ENCODE assay signal across 27 mouse cellular contexts in the genomic region with DNA sequence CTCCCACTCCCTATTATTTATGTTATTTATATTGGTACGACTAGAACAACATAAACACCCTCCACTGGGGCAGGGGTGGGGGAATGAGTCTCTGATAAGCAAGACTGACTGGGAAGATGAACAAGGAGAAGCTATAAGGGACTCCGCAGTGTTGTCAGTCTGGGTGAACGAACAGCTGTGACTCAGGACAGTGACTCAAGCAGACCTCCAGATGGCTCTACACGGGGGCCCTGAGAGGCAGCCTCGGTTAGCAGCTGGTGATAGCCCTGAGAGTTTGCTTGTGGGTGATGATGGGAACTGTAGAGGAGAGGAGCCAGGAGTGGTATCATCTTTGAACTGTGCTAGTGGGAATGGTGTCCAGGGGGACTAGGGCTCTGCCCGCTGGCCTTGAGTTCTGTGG. TPM values are rescaled to one million over a fixed set of nuclear protein-coding genes. Genes with fewer than 3 reads are reported as not detected.
DNase-seq lines count a peak whose midpoint lies in the region; ATAC-seq and TF ChIP-seq lines count a peak whose summit lies in the region.
"Had no signal": no experiment of that assay in that cellular context is flagged by ENCODE, and none has a peak within 500 bp of the region (broad histone marks: within the 10 kb centered on the region; RNA-seq: fewer than 3 reads in every experiment).

No protein-coding gene starts in this region.

- no peaks in the 10 kb centered on the region for H3K36me3 ChIP-seq in lung, embryonic 14.5 days (ENCODE audit: insufficient read depth)
- no peaks in the 10 kb centered on the region for H3K36me3 ChIP-seq in lung, postnatal 0 days (ENCODE audit: insufficient read depth, low read length)
- H3K36me3 ChIP-seq in intestine, embryonic 16.5 days (ENCODE audit: control insufficient read depth, insufficient read depth, low read length), result no peaks in the 10 kb centered on the region
- H3K36me3 ChIP-seq: embryonic facial prominence, embryonic 10.5 days; embryonic facial prominence, embryonic 15.5 days; heart, embryonic 13.5 days; hindbrain, embryonic 10.5 days had no signal

- no peak for DNase-seq in lung, embryonic 14.5 days
- DNase-seq in lung, postnatal 0 days (ENCODE audit: low spot score), result no peak
- DNase-seq in retina, postnatal 1 day, result peak; percentile 28
- DNase-seq in retina, embryonic 14.5 days (ENCODE audit: low spot score), result no peak
- DNase-seq in cerebellum, postnatal 4 days (ENCODE audit: low spot score in 2 of 2), result no peak
- DNase-seq in layer of hippocampus, adult 9-10 months (ENCODE audit: low spot score), result no peak
- DNase-seq: adrenal gland, adult 2 months; adrenal gland, postnatal 36 days; B cell, adult 2 months; cerebellum, adult 2 months; cerebellum, postnatal 14 days; heart, adult 2 months; heart, postnatal 10 days; kidney, postnatal 14 days; liver; lung, postnatal 10 days; right cerebral cortex, postnatal 25 days; thymus, postnatal 14 days had no signal

- no peak for TF ChIP-seq EP300 in lung, postnatal 0 days (IDR thresholded peaks at IDR 0.05)

- no peak overlapping the region for H3K27ac ChIP-seq in lung, embryonic 14.5 days (ENCODE audit: low read depth)
- no peak overlapping the region for H3K27ac ChIP-seq in lung, postnatal 0 days (ENCODE audit: low read length)
- H3K27ac ChIP-seq in intestine, embryonic 16.5 days (ENCODE audit: low read length), result peak overlapping the region; percentile 30; the same call in 1 of the 2 replicates
- H3K27ac ChIP-seq: embryonic facial prominence, embryonic 10.5 days; embryonic facial prominence, embryonic 15.5 days; heart, adult 2 months; heart, embryonic 13.5 days; hindbrain, embryonic 10.5 days; hindbrain, postnatal 0 days; liver, embryonic 14.5 days had no signal

- H3K9me3 ChIP-seq in lung, embryonic 14.5 days (ENCODE audit: low read depth, low read length), result no peaks in the 10 kb centered on the region
- H3K9me3 ChIP-seq in lung, postnatal 0 days (ENCODE audit: low read length), result no peaks in the 10 kb centered on the region
- no peaks in the 10 kb centered on the region for H3K9me3 ChIP-seq in intestine, embryonic 16.5 days (ENCODE audit: control insufficient read depth, low read length)
- H3K9me3 ChIP-seq: embryonic facial prominence, embryonic 10.5 days; embryonic facial prominence, embryonic 15.5 days; heart, embryonic 13.5 days; hindbrain, embryonic 10.5 days had no signal

- peaks cover 3% of the 10 kb centered on the region; the same call in 1 of the 2 replicates for H3K27me3 ChIP-seq in lung, embryonic 14.5 days (ENCODE audit: insufficient read depth, low read length)
- no peaks in the 10 kb centered on the region for H3K27me3 ChIP-seq in lung, postnatal 0 days (replicated peaks; ENCODE audit: insufficient read depth, low read length)
- no peaks in the 10 kb centered on the region for H3K27me3 ChIP-seq in intestine, embryonic 16.5 days (replicated peaks; ENCODE audit: control insufficient read depth, insufficient read depth, low read length)
- H3K27me3 ChIP-seq: embryonic facial prominence, embryonic 15.5 days had no signal

- peaks cover 7% of the 10 kb centered on the region for H3K4me1 ChIP-seq in lung, embryonic 14.5 days (ENCODE audit: insufficient read depth)
- H3K4me1 ChIP-seq in lung, postnatal 0 days (ENCODE audit: insufficient read depth, low read depth, low read length), result no peaks in the 10 kb centered on the region
- peaks cover 21% of the 10 kb centered on the region for H3K4me1 ChIP-seq in intestine, embryonic 16.5 days (ENCODE audit: control insufficient read depth, insufficient read depth, low read length)

- no peak for TF ChIP-seq CTCF in lung, embryonic 14.5 days (IDR thresholded peaks at IDR 0.05; ENCODE audit: low read depth)
- TF ChIP-seq CTCF in lung, postnatal 0 days (IDR thresholded peaks at IDR 0.05), result no peak

- no peak overlapping the region for H3K4me2 ChIP-seq in lung, embryonic 14.5 days
- no peak overlapping the region for H3K4me2 ChIP-seq in lung, postnatal 0 days (replicated peaks; ENCODE audit: low read depth, low read length)
- peak overlapping the region; percentile 14; the same call in 1 of the 2 replicates for H3K4me2 ChIP-seq in intestine, embryonic 16.5 days (ENCODE audit: low read depth, low read length)
- H3K4me2 ChIP-seq: embryonic facial prominence, embryonic 15.5 days; heart, embryonic 13.5 days had no signal

- H3K9ac ChIP-seq in lung, embryonic 14.5 days, result no peak overlapping the region
- H3K9ac ChIP-seq in lung, postnatal 0 days (replicated peaks; ENCODE audit: low read depth), result no peak overlapping the region
- H3K9ac ChIP-seq in intestine, embryonic 16.5 days (ENCODE audit: low read depth, low read length), result no peak overlapping the region
- H3K9ac ChIP-seq: embryonic facial prominence, embryonic 15.5 days; heart, embryonic 13.5 days; liver, embryonic 14.5 days had no signal

- no peak overlapping the region for H3K4me3 ChIP-seq in lung, embryonic 14.5 days (ENCODE audit: low read depth, low read length)
- H3K4me3 ChIP-seq in lung, postnatal 0 days (ENCODE audit: low read depth, low read length), result no peak overlapping the region
- H3K4me3 ChIP-seq in intestine, embryonic 16.5 days (ENCODE audit: low read length), result no peak overlapping the region
- H3K4me3 ChIP-seq: embryonic facial prominence, embryonic 10.5 days; embryonic facial prominence, embryonic 15.5 days; heart, adult 2 months; heart, embryonic 13.5 days; hindbrain, embryonic 10.5 days had no signal

- peak; percentile 14; the same call in 1 of the 2 replicates for ATAC-seq in lung, embryonic 14.5 days (ENCODE audit: insufficient read depth)
- no peak for ATAC-seq in lung, postnatal 0 days
- peak; percentile 27 for ATAC-seq in intestine, embryonic 16.5 days
- ATAC-seq: activated CD4-positive, CD25-positive, alpha-beta regulatory T cell, adult 4 months; forebrain, embryonic 14.5 days; hindbrain, postnatal 0 days had no signal

- whole genome bisulfite sequencing in lung, embryonic 14.5 days, result 23% methylated on average over 6 of the region's 6 CpGs
- WGBS in lung, postnatal 0 days, result 25% methylated on average over 6 of the region's 6 CpGs
- WGBS in intestine, embryonic 16.5 days, result 29% methylated on average over 6 of the region's 6 CpGs

RNA-seq across cellular contexts. Expression of gene Dact2, which starts 23.5 kb away (rescaled TPM):
- polyA plus RNA-seq in lung, embryonic 14.5 days (2014; fragmentation: Nextera tagmentation; extraction: Ambion mirVana), result 4.2 and 7.5 TPM in 2 replicates
- 2.5 and 2.6 TPM in 2 replicates for polyA plus RNA-seq in lung, postnatal 0 days (2015; fragmentation: Nextera tagmentation; extraction: Ambion mirVana)
- polyA plus RNA-seq in intestine, embryonic 16.5 days (2015; fragmentation: Nextera tagmentation; extraction: Ambion mirVana), result 4.5 and 5.1 TPM in 2 replicates
- polyA plus RNA-seq: activated CD4-positive, CD25-positive, alpha-beta regulatory T cell, adult 4 months had no signal

RNA-seq across cellular contexts. Expression of gene Smoc2, which starts 51.7 kb away (rescaled TPM):
- 78.5 and 92.5 TPM in 2 replicates for polyA plus RNA-seq in lung, embryonic 14.5 days (2014; fragmentation: Nextera tagmentation; extraction: Ambion mirVana)
- polyA plus RNA-seq in lung, postnatal 0 days (2015; fragmentation: Nextera tagmentation; extraction: Ambion mirVana), result 31.8 and 32.2 TPM in 2 replicates
- 117 and 122 TPM in 2 replicates for polyA plus RNA-seq in intestine, embryonic 16.5 days (2015; fragmentation: Nextera tagmentation; extraction: Ambion mirVana)
- polyA plus RNA-seq: activated CD4-positive, CD25-positive, alpha-beta regulatory T cell, adult 4 months had no signal
